Mouse (Mus musculus) ES-E14 (cell line): Measurements from ENCODE around the gene Acot7. TPM values are rescaled to one million over a fixed set of nuclear protein-coding genes. Genes with fewer than 3 reads are reported as not detected.

Source experiments
- DNase-seq: peaks from one replicate; pipeline ENCODE4 v3.0.0-alpha.2; 2013; ENCODE audit warnings: low read depth, low spot score
- H3K27ac ChIP-seq: 2 replicates; pipeline ENCODE4 v1.5.1; 2012; ENCODE audit warnings: low read depth, mild to moderate bottlenecking, low read length, moderate library complexity, mixed read lengths; ENCODE audit not compliant: poor library complexity, insufficient read depth, severe bottlenecking
- H3K36me3 ChIP-seq: 2 replicates; pipeline ENCODE4 v1.6.1; 2012; ENCODE audit warnings: mild to moderate bottlenecking, low read length, moderate library complexity, mixed read lengths; ENCODE audit not compliant: control insufficient read depth, poor library complexity, insufficient read depth, severe bottlenecking
- H3K4me1 ChIP-seq, 2 experiments: fragments of 150-350 bp in 1 of 2; sonication (generic) in 1 of 2; 2 replicates each; pipeline ENCODE4 v1.6.1; 2012; ENCODE audit warnings: low read length in 2 of 2, mild to moderate bottlenecking in 1 of 2, mixed read lengths in 1 of 2; ENCODE audit not compliant: control insufficient read depth in 2 of 2, insufficient read depth in 2 of 2, poor library complexity in 1 of 2
- H3K4me3 ChIP-seq, 2 experiments: fragments of 150-350 bp in 1 of 2; sonication (generic) in 1 of 2; 2 replicates each; pipeline ENCODE4 v1.5.1; 2012; ENCODE audit warnings: low read length in 2 of 2, low read depth in 1 of 2, mild to moderate bottlenecking in 1 of 2, mixed read lengths in 1 of 2; ENCODE audit not compliant: insufficient read depth in 1 of 2, poor library complexity in 1 of 2, severe bottlenecking in 1 of 2
- H3K9ac ChIP-seq: 2 replicates; pipeline ENCODE4 v1.6.1; 2012; ENCODE audit warnings: low read depth, mild to moderate bottlenecking, low read length, mixed read lengths; ENCODE audit not compliant: poor library complexity, insufficient read depth, severe bottlenecking
- H3K9me3 ChIP-seq: fragments of 150-350 bp; sonication (generic); 2 replicates; pipeline ENCODE4 v1.6.1; 2012; ENCODE audit warnings: low read depth, mild to moderate bottlenecking, low read length; ENCODE audit not compliant: control insufficient read depth, insufficient read depth
- CHD2 ChIP-seq: IDR thresholded peaks from 2 replicates; pipeline ENCODE4 v1.6.1; 2014; ENCODE audit warnings: mild to moderate bottlenecking, low read depth, low read length, inconsistent platforms
- HCFC1 ChIP-seq: IDR thresholded peaks from 2 replicates; pipeline ENCODE4 v1.6.1; 2012; ENCODE audit warnings: low read length, inconsistent platforms, borderline replicate concordance; ENCODE audit not compliant: insufficient read depth
- MAFK ChIP-seq: IDR thresholded peaks from 2 replicates; pipeline ENCODE4 v1.6.1; 2014; ENCODE audit warnings: mild to moderate bottlenecking, low read depth, low read length, inconsistent platforms; ENCODE audit not compliant: insufficient read depth
- ZC3H11A ChIP-seq: IDR thresholded peaks from 2 replicates; pipeline ENCODE4 v1.6.1; 2012; ENCODE audit warnings: low read depth, mild to moderate bottlenecking, inconsistent platforms, low read length, borderline replicate concordance
- ZNF384 ChIP-seq: IDR thresholded peaks from 2 replicates; pipeline ENCODE4 v1.6.1; 2012; ENCODE audit warnings: low read depth, low read length, inconsistent platforms
- in situ Hi-C, 2 experiments: fragments of 600-800 bp; cut with MboI; formaldehyde crosslinking; loops; one replicate each; pipeline ENCODE4 v1.15.1; 2025; ENCODE audit warnings: low sequenced_read_pairs in 2 of 2, inconsistent platforms in 1 of 2; ENCODE audit not compliant: unreplicated experiment in 2 of 2
- total RNA-seq: library from RNA; depleted of rRNA; stranded (reverse); fragments of 300-350 nt; gene quantifications from 2 replicates; pipeline ENCODE4 v1.2.3, GENCODE M21; 2012

The Acot7 gene
- total RNA-seq, 1 experiment, result 51.9 TPM

- no peak for TF ChIP-seq HCFC1
- TF ChIP-seq MAFK, result no peak
- TF ChIP-seq CHD2, result no peak
- no peak for TF ChIP-seq ZC3H11A
- TF ChIP-seq ZNF384, result no peak
- in situ Hi-C loops, result no loop called here
- Histone ChIP-seq H3K36me3 (no peaks in the 10 kb centered on the region), H3K27ac (no peak overlapping the region), H3K9ac (no peak overlapping the region), H3K4me3 (no peak overlapping the region), H3K4me1 (peaks cover 0 to 6% of the 10 kb centered on the region in 2 experiments; a peak in 1 of 4 replicates), H3K9me3 (no peaks in the 10 kb centered on the region)
- DNase-seq, result peak; percentile 69
Measured at GRCm38 (mm10) chr4:152165036-152165931, 12.7 kb upstream of the Acot7 start.

GRCm38 (mm10) chr4:152168052-152168451 is 9.9 kb upstream of the Acot7 start:
- TF ChIP-seq ZC3H11A, result no peak
- TF ChIP-seq ZNF384, result no peak
- TF ChIP-seq CHD2, result no peak
- TF ChIP-seq MAFK, result no peak
- no peak for TF ChIP-seq HCFC1
- Histone ChIP-seq H3K36me3 (no peaks in the 10 kb centered on the region), H3K27ac (no peak overlapping the region), H3K4me1 (peaks cover 0 to 8% of the 10 kb centered on the region in 2 experiments; a peak in 1 of 4 replicates), H3K9ac (peak overlapping the region; percentile 9; the same call in 1 of the 2 replicates), H3K4me3 (no peak overlapping the region), H3K9me3 (no peaks in the 10 kb centered on the region)
- in situ Hi-C loops, result no loop called here
- no peak for DNase-seq

- H3K4me3 ChIP-seq, result peak overlapping the region in 1 of 2 experiments; percentile 16; a peak in 1 of 4 replicates
- H3K4me1 ChIP-seq, result peaks cover 0 to 8% of the 10 kb centered on the region in 2 experiments; a peak in 1 of 4 replicates
- no peaks in the 10 kb centered on the region for H3K36me3 ChIP-seq
- no peaks in the 10 kb centered on the region for H3K9me3 ChIP-seq
- H3K27ac ChIP-seq, result no peak overlapping the region
- in situ Hi-C loops, result no loop called here
- DNase-seq, result no peak
- H3K9ac ChIP-seq, result peak overlapping the region; percentile 64; the same call in 1 of the 2 replicates
- TF ChIP-seq HCFC1, result no peak
Measured at GRCm38 (mm10) chr4:152169103-152169502, 8.8 kb upstream of the Acot7 start.

- DNase-seq, result no peak
- Histone ChIP-seq H3K27ac (peak overlapping the region; percentile 42; the same call in 1 of the 2 replicates), H3K4me3 (peak overlapping the region; percentile 35 to 43), H3K36me3 (no peaks in the 10 kb centered on the region), H3K9me3 (no peaks in the 10 kb centered on the region), H3K9ac (peak overlapping the region; percentile 64; the same call in 1 of the 2 replicates), H3K4me1 (peaks cover 0 to 7% of the 10 kb centered on the region in 2 experiments; a peak in 1 of 4 replicates)
- in situ Hi-C loops, result no loop called here
- no peak for TF ChIP-seq HCFC1
- no peak for TF ChIP-seq ZC3H11A
- TF ChIP-seq MAFK, result no peak
- no peak for TF ChIP-seq ZNF384
- no peak for TF ChIP-seq CHD2
Measured at GRCm38 (mm10) chr4:152170286-152170685, 7.6 kb upstream of the Acot7 start.
